Mouse (Mus musculus) midbrain, embryonic 14.5 days (tissue): Measurements from ENCODE around the gene Lrrc3b. TPM values are rescaled to one million over a fixed set of nuclear protein-coding genes. Genes with fewer than 3 reads are reported as not detected.

ENCODE experiments used
- ATAC-seq: fragments of 200-750 bp; cut with Nextera tagmentation; 2 replicates; pipeline ENCODE4 v1.8.0; 2017; ENCODE audit warnings: moderate number of reproducible peaks, moderate library complexity; ENCODE audit not compliant: low FRiP score, low TSS enrichment
- DNase-seq: peaks from one replicate; pipeline ENCODE4 v3.0.0-alpha.2; 2015
- H3K27ac ChIP-seq: fragments of 300-500 bp; sonication (generic); replicated peaks from 2 replicates; pipeline ENCODE4 v1.5.1; 2014; ENCODE audit warnings: mild to moderate bottlenecking, low read depth, low read length, moderate library complexity
- H3K27me3 ChIP-seq: fragments of 300-500 bp; sonication (generic); 2 replicates; pipeline ENCODE4 v1.6.1; 2014; ENCODE audit warnings: low read length, control low read depth, mixed read lengths; ENCODE audit not compliant: control insufficient read depth, insufficient read depth
- H3K36me3 ChIP-seq: fragments of 300-500 bp; sonication (generic); 2 replicates; pipeline ENCODE4 v1.6.1; 2014; ENCODE audit warnings: low read length, control low read depth; ENCODE audit not compliant: control insufficient read depth, insufficient read depth
- H3K4me1 ChIP-seq: fragments of 300-500 bp; sonication (generic); 2 replicates; pipeline ENCODE4 v1.6.1; 2014; ENCODE audit warnings: mild to moderate bottlenecking, antibody characterized with exemption, low read length, control low read depth; ENCODE audit not compliant: control insufficient read depth, insufficient read depth
- H3K4me2 ChIP-seq: fragments of 300-500 bp; sonication (generic); 2 replicates; pipeline ENCODE4 v1.6.1; 2014; ENCODE audit warnings: mild to moderate bottlenecking, low read length, moderate library complexity
- H3K4me3 ChIP-seq: fragments of 300-500 bp; sonication (generic); replicated peaks from 2 replicates; pipeline ENCODE4 v1.5.1; 2014; ENCODE audit warnings: low read depth, low read length
- H3K9ac ChIP-seq: fragments of 300-500 bp; sonication (generic); replicated peaks from 2 replicates; pipeline ENCODE4 v1.6.1; 2014; ENCODE audit warnings: mild to moderate bottlenecking, low read length, moderate library complexity
- H3K9me3 ChIP-seq: fragments of 300-500 bp; sonication (generic); 2 replicates; pipeline ENCODE4 v1.6.1; 2016; ENCODE audit warnings: low read length, control low read depth, mixed read lengths; ENCODE audit not compliant: control insufficient read depth
- WGBS: fragments of 180-500 bp; shearing (Covaris S2); extraction: QIAGEN DNeasy Blood & Tissue Kit; methylation state at CpG from one replicate; pipeline ENCODE4 v1.1.7; 2014; 5-methylcytosine and 5-hydroxymethylcytosine counted together
- polyA plus RNA-seq: library from polyadenylated mRNA; unstranded; fragments of >200 nt; fragmentation: Nextera tagmentation; extraction: Ambion mirVana; gene quantifications from 2 replicates; pipeline ENCODE4 v1.2.1, GENCODE M21; 2014

Gene Lrrc3b
- polyA plus RNA-seq, 1 experiment from 2014 or later = 15.5 TPM

DNA sequence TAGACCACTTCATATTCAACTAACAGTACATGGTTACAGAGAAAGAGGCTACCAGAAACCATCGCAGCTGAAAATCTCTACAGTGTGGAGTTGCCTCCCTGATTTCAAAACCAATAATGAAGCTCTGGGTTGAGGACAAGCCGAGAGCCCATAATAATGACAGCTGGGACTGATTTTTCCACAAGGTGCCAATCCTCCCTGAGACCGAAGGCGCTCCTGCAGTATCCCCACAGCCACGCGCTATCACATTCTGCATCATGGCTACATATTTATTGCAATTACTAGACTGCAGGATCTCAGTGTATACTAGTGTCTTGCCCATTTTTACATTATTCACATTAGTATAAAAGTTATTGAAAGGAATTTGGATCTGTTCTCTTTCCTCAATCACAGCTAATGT is 73.7 kb downstream of the Lrrc3b start:
- Histone ChIP-seq H3K9me3 (no peaks in the 10 kb centered on the region), H3K36me3 (no peaks in the 10 kb centered on the region), H3K4me3 (no peak overlapping the region), H3K4me2 (no peak overlapping the region), H3K27me3 (no peaks in the 10 kb centered on the region), H3K9ac (no peak overlapping the region), H3K27ac (no peak overlapping the region), H3K4me1 (no peaks in the 10 kb centered on the region)
- ATAC-seq (no peak), DNase-seq (no peak)
- WGBS = 94% methylated on average over 6 of the region's 6 CpGs

DNA sequence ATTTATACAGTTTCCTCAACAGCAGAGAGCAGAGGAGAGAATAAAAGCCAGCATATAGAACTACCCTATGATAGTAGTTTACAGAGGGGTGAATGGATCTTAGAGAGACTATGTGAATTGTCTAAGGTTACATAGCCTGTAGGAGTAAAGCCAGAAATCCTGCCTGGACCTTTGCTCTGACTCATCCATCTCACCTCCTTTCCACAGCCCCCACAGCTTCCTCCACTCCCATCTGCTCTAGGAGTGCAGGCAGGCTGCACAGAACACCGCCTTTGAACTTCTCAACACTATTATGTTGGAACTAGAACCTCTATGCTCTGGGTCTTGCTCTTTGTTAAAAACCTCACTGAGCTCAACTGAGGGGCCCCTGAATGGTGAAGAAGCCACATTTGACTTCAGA is 78.9 kb downstream of the Lrrc3b start:
- H3K9me3 ChIP-seq = no peaks in the 10 kb centered on the region
- H3K27me3 ChIP-seq = no peaks in the 10 kb centered on the region
- no peak for ATAC-seq
- H3K4me3 ChIP-seq = no peak overlapping the region
- no peak overlapping the region for H3K27ac ChIP-seq
- no peaks in the 10 kb centered on the region for H3K4me1 ChIP-seq
- 86% methylated on average over 1 of the region's 1 CpGs for WGBS
- no peaks in the 10 kb centered on the region for H3K36me3 ChIP-seq
- DNase-seq = no peak
- H3K4me2 ChIP-seq = no peak overlapping the region
- no peak overlapping the region for H3K9ac ChIP-seq

DNA sequence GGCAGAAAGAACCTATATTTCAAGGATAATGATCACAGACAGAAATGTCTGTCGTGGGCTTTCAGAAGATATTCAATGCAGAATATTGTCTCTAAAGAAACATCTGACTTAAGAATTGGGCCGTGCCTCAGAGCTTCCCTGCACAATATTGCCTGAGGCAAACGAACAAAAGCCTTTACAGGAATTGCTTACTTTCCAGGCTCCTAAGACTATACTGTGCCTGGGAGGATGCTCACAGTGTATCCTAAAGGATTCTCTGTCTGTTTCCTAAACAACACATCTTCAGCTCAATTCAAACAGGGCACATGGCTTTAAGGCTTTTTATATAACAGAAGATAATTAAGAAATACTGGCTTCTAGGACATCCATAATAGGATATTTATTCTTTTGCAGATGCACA is 79.7 kb downstream of the Lrrc3b start:
- no peaks in the 10 kb centered on the region for H3K36me3 ChIP-seq
- ATAC-seq (no peak), DNase-seq (peak; percentile 48)
- no peaks in the 10 kb centered on the region for H3K4me1 ChIP-seq
- H3K9ac ChIP-seq = no peak overlapping the region
- H3K27ac ChIP-seq = no peak overlapping the region
- H3K4me3 ChIP-seq = no peak overlapping the region
- no peaks in the 10 kb centered on the region for H3K9me3 ChIP-seq
- no peaks in the 10 kb centered on the region for H3K27me3 ChIP-seq
- no peak overlapping the region for H3K4me2 ChIP-seq
- WGBS = 65% methylated on average over 3 of the region's 3 CpGs

DNA sequence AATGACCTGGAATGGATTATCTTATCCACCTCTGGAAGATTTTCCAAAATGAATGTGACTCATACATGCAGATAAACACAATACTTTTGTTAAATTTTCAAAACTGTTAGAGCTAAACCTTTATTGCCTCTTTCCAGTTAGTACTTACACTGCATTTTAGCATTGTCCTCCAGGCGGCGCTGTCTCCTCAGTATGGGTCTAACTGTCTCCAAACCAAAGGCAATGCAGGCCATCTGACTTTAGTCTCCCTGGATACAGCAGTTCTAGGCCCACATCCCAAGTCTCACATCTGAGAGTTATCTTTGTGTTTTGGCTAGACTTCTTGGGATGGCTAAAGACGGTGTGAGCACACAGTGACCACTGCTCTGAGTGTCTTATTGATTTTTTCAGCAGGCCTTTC is 83.3 kb downstream of the Lrrc3b start:
- Histone ChIP-seq H3K4me2 (no peak overlapping the region), H3K9ac (no peak overlapping the region), H3K27me3 (no peaks in the 10 kb centered on the region), H3K27ac (no peak overlapping the region), H3K4me3 (no peak overlapping the region), H3K9me3 (no peaks in the 10 kb centered on the region), H3K36me3 (no peaks in the 10 kb centered on the region), H3K4me1 (no peaks in the 10 kb centered on the region)
- WGBS = 23% methylated on average over 3 of the region's 3 CpGs
- DNase-seq = peak; percentile 82
- no peak for ATAC-seq

DNA sequence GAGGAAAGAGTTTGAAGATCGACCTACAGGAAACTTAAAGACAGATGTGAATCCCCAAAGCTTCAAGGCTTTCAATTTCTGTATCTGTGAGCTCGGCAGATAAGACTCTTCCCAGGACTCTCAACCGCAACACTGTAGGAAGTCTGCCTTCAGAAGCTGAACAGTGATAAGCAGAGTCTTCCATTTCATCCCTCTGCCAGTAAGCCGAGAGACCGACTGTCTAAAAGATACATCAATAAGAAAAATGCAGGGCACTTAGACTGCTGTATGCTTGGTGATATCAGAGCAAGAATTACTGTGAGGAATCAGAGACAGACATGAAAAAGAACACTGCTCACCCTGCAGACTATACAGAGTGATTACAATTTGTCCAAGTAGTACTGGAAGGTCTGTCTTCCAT is 84.5 kb downstream of the Lrrc3b start:
- Histone ChIP-seq H3K4me1 (no peaks in the 10 kb centered on the region), H3K4me3 (no peak overlapping the region), H3K9ac (no peak overlapping the region), H3K27me3 (no peaks in the 10 kb centered on the region), H3K4me2 (no peak overlapping the region), H3K27ac (no peak overlapping the region), H3K36me3 (no peaks in the 10 kb centered on the region), H3K9me3 (no peaks in the 10 kb centered on the region)
- DNase-seq = no peak
- WGBS = 68% methylated on average over 5 of the region's 5 CpGs
- ATAC-seq = no peak

DNA sequence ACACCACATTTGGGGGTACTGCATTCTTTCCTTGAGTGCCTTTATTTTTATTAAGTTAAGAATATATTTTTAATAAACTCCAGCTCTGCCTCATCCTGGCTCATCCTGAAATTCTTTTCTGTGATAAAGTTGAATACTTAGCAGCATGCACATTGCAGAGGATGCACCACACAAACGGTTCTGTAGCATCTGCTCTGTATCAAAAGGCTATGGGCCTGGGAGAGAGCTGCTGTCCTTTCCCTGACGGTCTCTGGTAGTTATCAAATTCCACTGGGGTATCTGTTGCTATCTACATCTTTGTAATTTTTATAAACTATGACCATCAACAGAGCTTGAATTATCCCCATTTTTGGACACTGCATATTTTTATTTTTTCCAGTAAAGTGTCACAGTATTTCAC is 105.7 kb downstream of the Lrrc3b start:
- H3K9ac ChIP-seq = no peak overlapping the region
- no peak for ATAC-seq
- no peak for DNase-seq
- no peak overlapping the region for H3K4me3 ChIP-seq
- no peaks in the 10 kb centered on the region for H3K9me3 ChIP-seq
- no peak overlapping the region for H3K27ac ChIP-seq
- no peak overlapping the region for H3K4me2 ChIP-seq
- WGBS = 75% methylated on average over 2 of the region's 2 CpGs
- no peaks in the 10 kb centered on the region for H3K27me3 ChIP-seq
- no peaks in the 10 kb centered on the region for H3K36me3 ChIP-seq
- H3K4me1 ChIP-seq = no peaks in the 10 kb centered on the region

DNA sequence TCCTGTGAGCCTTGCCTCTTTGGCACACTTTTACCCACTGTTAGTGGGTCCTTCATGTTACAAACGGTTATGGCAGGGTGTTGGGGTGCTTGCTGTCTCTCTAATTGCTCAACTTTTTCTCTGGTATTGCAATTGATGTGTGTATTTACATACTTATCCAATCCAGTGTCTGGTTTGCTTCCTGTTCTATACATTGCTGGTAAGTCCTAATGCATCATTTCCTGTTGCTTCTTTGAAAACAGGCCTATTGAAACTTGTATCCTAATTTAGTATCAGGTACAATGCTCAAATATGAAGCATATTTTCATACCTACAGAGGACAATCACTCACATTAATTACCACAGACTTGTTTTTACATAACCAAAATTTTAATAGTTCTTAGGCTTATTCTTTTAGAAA is 107.4 kb downstream of the Lrrc3b start:
- ATAC-seq = no peak
- no peaks in the 10 kb centered on the region for H3K36me3 ChIP-seq
- no peak overlapping the region for H3K4me2 ChIP-seq
- H3K27ac ChIP-seq = no peak overlapping the region
- no peaks in the 10 kb centered on the region for H3K27me3 ChIP-seq
- DNase-seq = no peak
- no peak overlapping the region for H3K4me3 ChIP-seq
- no peaks in the 10 kb centered on the region for H3K9me3 ChIP-seq
- H3K9ac ChIP-seq = no peak overlapping the region
- H3K4me1 ChIP-seq = no peaks in the 10 kb centered on the region
- 56% methylated on average over 1 of the region's 1 CpGs for WGBS

DNA sequence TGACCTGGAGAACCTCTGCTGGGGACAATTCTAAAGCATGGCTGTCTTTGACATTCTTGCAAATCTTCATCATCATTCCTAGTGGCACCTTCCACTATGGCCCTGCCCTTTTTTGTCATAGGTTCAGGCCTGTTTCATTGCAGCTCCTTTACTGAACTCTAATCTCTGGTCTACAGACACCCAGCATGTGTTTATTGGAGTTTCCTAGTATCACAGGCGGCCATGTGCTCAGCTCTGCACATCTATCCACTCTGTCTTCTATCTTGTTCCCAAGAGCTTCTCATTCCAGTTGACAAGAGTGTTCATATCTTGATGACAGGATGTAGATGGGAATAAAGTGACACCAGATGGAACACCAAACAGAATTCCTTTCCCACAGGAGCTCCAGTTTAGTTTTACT is 108.6 kb downstream of the Lrrc3b start:
- DNase-seq = no peak
- 82% methylated on average over 1 of the region's 1 CpGs for WGBS

DNA sequence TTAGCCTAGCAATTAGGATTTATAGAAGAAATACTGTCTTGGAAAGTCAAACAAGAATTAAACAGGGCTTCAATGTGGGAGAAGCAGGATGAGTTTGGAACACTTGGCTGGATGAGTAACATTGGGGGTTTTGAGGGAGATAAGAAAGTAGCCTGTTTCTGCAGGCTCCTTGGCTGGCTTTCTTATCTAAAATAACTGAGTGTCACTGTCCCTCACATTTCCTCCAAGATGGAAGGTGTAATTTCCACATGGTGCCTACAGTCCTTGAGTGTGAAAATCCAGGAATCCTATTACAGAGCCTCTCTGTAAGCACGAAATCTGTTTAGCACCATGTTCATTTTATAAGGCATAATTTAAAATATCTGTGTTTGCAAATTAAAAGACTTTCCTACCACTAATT is 112.9 kb downstream of the Lrrc3b start:
- H3K36me3 ChIP-seq = no peaks in the 10 kb centered on the region
- DNase-seq = no peak
- WGBS = 89% methylated on average over 1 of the region's 1 CpGs
- no peak overlapping the region for H3K9ac ChIP-seq
- no peaks in the 10 kb centered on the region for H3K4me1 ChIP-seq
- no peaks in the 10 kb centered on the region for H3K27me3 ChIP-seq
- H3K9me3 ChIP-seq = no peaks in the 10 kb centered on the region
- no peak for ATAC-seq
- H3K4me3 ChIP-seq = no peak overlapping the region
- H3K27ac ChIP-seq = no peak overlapping the region
- H3K4me2 ChIP-seq = no peak overlapping the region

More for the DNA sequence above, 108.6 kb downstream of the Lrrc3b start:
- no peaks in the 10 kb centered on the region for H3K4me1 ChIP-seq
- H3K36me3 ChIP-seq = no peaks in the 10 kb centered on the region
- H3K9me3 ChIP-seq = no peaks in the 10 kb centered on the region
- ATAC-seq = no peak
- no peak overlapping the region for H3K4me3 ChIP-seq
- H3K4me2 ChIP-seq = no peak overlapping the region
- H3K27ac ChIP-seq = no peak overlapping the region
- no peak overlapping the region for H3K9ac ChIP-seq
- no peaks in the 10 kb centered on the region for H3K27me3 ChIP-seq
